Mouse (Mus musculus) CH12.LX (cell line): ENCODE results near the gene Tacc3. TPM values are rescaled to one million over a fixed set of nuclear protein-coding genes. Genes with fewer than 3 reads are reported as not detected.

Source experiments
- DNase-seq: peaks from one replicate; pipeline ENCODE4 v3.0.0-alpha.2; 2013; ENCODE audit errors: extremely low read depth
- H3K27ac ChIP-seq: 2 replicates; pipeline ENCODE4 v1.5.1; 2012; ENCODE audit warnings: low read depth, mild to moderate bottlenecking, control low read depth, moderate library complexity; ENCODE audit not compliant: insufficient read depth
- H3K27me3 ChIP-seq: replicated peaks from 2 replicates; pipeline ENCODE3; 2012; ENCODE audit warnings: inconsistent platforms
- H3K36me3 ChIP-seq, 2 experiments: replicated peaks in 1 of 2; 2 replicates each; pipeline versions ENCODE3 to v1.6.1; 2012; ENCODE audit warnings: inconsistent platforms in 1 of 2, low read length in 1 of 2, mild to moderate bottlenecking in 1 of 2, mixed read lengths in 1 of 2, moderate library complexity in 1 of 2; ENCODE audit not compliant: control insufficient read depth in 1 of 2, insufficient read depth in 1 of 2
- H3K4me1 ChIP-seq, 2 experiments: 2 replicates each; pipeline ENCODE4 v1.6.1; 2012; ENCODE audit warnings: inconsistent platforms in 1 of 2, moderate library complexity in 1 of 2; ENCODE audit not compliant: insufficient read depth in 2 of 2, control insufficient read depth in 1 of 2
- H3K4me2 ChIP-seq: 2 replicates; pipeline ENCODE4 v1.6.1; 2012; ENCODE audit warnings: low read depth, mild to moderate bottlenecking, control low read depth; ENCODE audit not compliant: poor library complexity, insufficient read depth, severe bottlenecking
- H3K4me3 ChIP-seq, 3 experiments: fragments of 150-350 bp in 1 of 3; sonication (generic) in 1 of 3; replicated peaks in 1 of 3; 2 replicates each; pipeline versions ENCODE3 to v1.5.1; 2011 to 2012; ENCODE audit warnings: low read depth in 2 of 3, low read length in 2 of 3, mild to moderate bottlenecking in 2 of 3, moderate library complexity in 2 of 3, control low read depth in 1 of 3, improper control_type of control experiment in 1 of 3, inconsistent platforms in 1 of 3, mixed read lengths in 1 of 3; ENCODE audit not compliant: poor library complexity in 1 of 3
- H3K79me2 ChIP-seq: replicated peaks from 2 replicates; pipeline ENCODE4 v1.6.1; 2012; ENCODE audit warnings: mild to moderate bottlenecking, moderate library complexity; ENCODE audit not compliant: control insufficient read depth, poor library complexity, insufficient read depth, severe bottlenecking; ENCODE audit errors: extremely low read depth
- H3K9ac ChIP-seq: 2 replicates; pipeline ENCODE4 v1.6.1; 2012; ENCODE audit warnings: low read depth, mild to moderate bottlenecking, control low read depth, moderate library complexity; ENCODE audit not compliant: insufficient read depth
- H3K9me3 ChIP-seq: replicated peaks from 2 replicates; pipeline ENCODE3; 2012; ENCODE audit warnings: low read length, inconsistent platforms, mixed read lengths
- BHLHE40 ChIP-seq: IDR thresholded peaks from 2 replicates; pipeline ENCODE4 v1.6.1; 2011; ENCODE audit warnings: mild to moderate bottlenecking, low read depth, low read length, improper control_type of control experiment
- CHD1 ChIP-seq: IDR thresholded peaks from 2 replicates; pipeline ENCODE4 v1.6.1; 2012; ENCODE audit warnings: low read depth, low read length, improper control_type of control experiment, inconsistent platforms
- CHD2 ChIP-seq: IDR thresholded peaks from 2 replicates; pipeline ENCODE4 v1.6.1; 2011; ENCODE audit warnings: low read length, improper control_type of control experiment
- CTCF ChIP-seq, 2 experiments: IDR thresholded peaks in 1 of 2; conservative IDR thresholded peaks in 1 of 2; 2 replicates each; pipeline ENCODE4 v1.5.1; 2011 to 2012; ENCODE audit warnings: low read depth in 2 of 2, low read length in 2 of 2, improper control_type of control experiment in 1 of 2, inconsistent platforms in 1 of 2, mild to moderate bottlenecking in 1 of 2, moderate library complexity in 1 of 2
- E2F4 ChIP-seq: IDR thresholded peaks from 2 replicates; pipeline ENCODE4 v1.6.1; 2011; ENCODE audit warnings: low read depth, low read length, improper control_type of control experiment; ENCODE audit not compliant: insufficient replicate concordance
- EP300 ChIP-seq: IDR thresholded peaks from 2 replicates; pipeline ENCODE4 v1.6.1; 2011; ENCODE audit warnings: low read length, improper control_type of control experiment
- GABPA ChIP-seq: IDR thresholded peaks from 2 replicates; pipeline ENCODE4 v1.6.1; 2012; ENCODE audit warnings: low read depth, low read length, improper control_type of control experiment, inconsistent platforms; ENCODE audit not compliant: insufficient replicate concordance
- IRF4 ChIP-seq: IDR thresholded peaks from 2 replicates; pipeline ENCODE4 v1.6.1; 2014; ENCODE audit warnings: low read depth, mild to moderate bottlenecking, inconsistent platforms, low read length, improper control_type of control experiment
- JUND ChIP-seq: conservative IDR thresholded peaks from 2 replicates; pipeline ENCODE4 v1.6.1; 2011; ENCODE audit warnings: low read depth, low read length, improper control_type of control experiment
- MAZ ChIP-seq: IDR thresholded peaks from 2 replicates; pipeline ENCODE4 v1.6.1; 2012; ENCODE audit warnings: low read depth, mild to moderate bottlenecking, inconsistent platforms, low read length, improper control_type of control experiment, moderate library complexity
- NELFE ChIP-seq: IDR thresholded peaks from 2 replicates; pipeline ENCODE4 v1.6.1; 2011; ENCODE audit warnings: low read depth, low read length, improper control_type of control experiment
- NRF1 ChIP-seq: IDR thresholded peaks from 2 replicates; pipeline ENCODE4 v1.6.1; 2014; ENCODE audit warnings: low read depth, mild to moderate bottlenecking, inconsistent platforms, low read length, improper control_type of control experiment, moderate library complexity
- RCOR1 ChIP-seq: conservative IDR thresholded peaks from 2 replicates; pipeline ENCODE4 v1.6.1; 2012; ENCODE audit warnings: low read depth, mild to moderate bottlenecking, inconsistent platforms, low read length, improper control_type of control experiment
- ZNF384 ChIP-seq: IDR thresholded peaks from 2 replicates; pipeline ENCODE4 v1.6.1; 2012; ENCODE audit warnings: low read depth, low read length, improper control_type of control experiment, inconsistent platforms
- dilution Hi-C: fragments of 300-500 bp; cut with MboI; formaldehyde crosslinking; loops from 2 replicates; pipeline ENCODE4 v1.14.3; 2020; ENCODE audit warnings: low sequenced_read_pairs; ENCODE audit not compliant: extremely low pct_unique_long_range_greater_than_20kb, extremely low pct_ligation_motif_present
- in situ Hi-C: fragments of 300-500 bp; cut with MboI; formaldehyde crosslinking; loops from 3 replicates; pipeline ENCODE4 v1.14.3; 2019; ENCODE audit warnings: low sequenced_read_pairs, low pct_ligation_motif_present, low pct_unique_long_range_greater_than_20kb, mixed read lengths
- polyA plus RNA-seq: library from polyadenylated mRNA; unstranded; fragments of >175 nt; gene quantifications from 2 replicates; pipeline ENCODE4 v1.2.1, GENCODE M21; 2012; ENCODE audit warnings: low read depth; ENCODE audit not compliant: insufficient read length
- total RNA-seq, 2 experiments: library from RNA; depleted of rRNA; stranded (reverse); fragments of 300-350 nt in 1 of 2; fragments of >200 nt in 1 of 2; gene quantifications; 2 replicates each; pipeline ENCODE4 v1.2.3; 2012 to 2014

Tacc3 gene
- total and polyA plus RNA-seq, 3 experiments, result 89.4 to 186 (median 160) TPM

GRCm38 (mm10) chr5:33651017-33651416 is 6.9 kb upstream of the Tacc3 start:
- peak overlapping the region; percentile 87 to 91 (median 89) for H3K4me3 ChIP-seq
- H3K9ac ChIP-seq, result peak overlapping the region; percentile 96
- peaks cover 42 to 69% of the 10 kb centered on the region in 2 experiments for H3K36me3 ChIP-seq
- in situ Hi-C loops (no loop called here), dilution Hi-C loops (no loop called here)
- no peak for DNase-seq
- peaks cover 62% of the 10 kb centered on the region for H3K79me2 ChIP-seq
- H3K9me3 ChIP-seq, result no peaks in the 10 kb centered on the region
- H3K4me2 ChIP-seq, result peak overlapping the region; percentile 96
- TF ChIP-seq JUND, result no peak
- TF ChIP-seq E2F4, result no peak
- no peak for TF ChIP-seq NELFE
- TF ChIP-seq ZNF384, result no peak
- no peak for TF ChIP-seq NRF1
- no peak for TF ChIP-seq CHD2
- TF ChIP-seq RCOR1, result no peak
- TF ChIP-seq GABPA, result no peak
- TF ChIP-seq CTCF (conservative IDR thresholded peaks at IDR 0.05 in 1 of 2, IDR thresholded peaks at IDR 0.05 in 1 of 2; ENCODE audit: low read depth in 2 of 2, low read length in 2 of 2), result no peak
- no peak for TF ChIP-seq BHLHE40
- no peaks in the 10 kb centered on the region for H3K27me3 ChIP-seq
- peaks cover 12 to 53% of the 10 kb centered on the region in 2 experiments for H3K4me1 ChIP-seq
- no peak overlapping the region for H3K27ac ChIP-seq

GRCm38 (mm10) chr5:33651541-33651920 is 6.4 kb upstream of the Tacc3 start:
- in situ Hi-C loops, result no loop called here
- H3K9ac ChIP-seq, result peak overlapping the region; percentile 96
- peaks cover 37 to 64% of the 10 kb centered on the region in 2 experiments for H3K36me3 ChIP-seq
- H3K4me3 ChIP-seq, result peak overlapping the region; percentile 87 to 91 (median 89)
- dilution Hi-C loops, result no loop called here
- no peak for DNase-seq
- no peaks in the 10 kb centered on the region for H3K27me3 ChIP-seq
- H3K27ac ChIP-seq, result peak overlapping the region; percentile 90
- TF ChIP-seq IRF4 (no peak), CTCF (conservative IDR thresholded peaks at IDR 0.05 in 1 of 2, IDR thresholded peaks at IDR 0.05 in 1 of 2; ENCODE audit: low read depth in 2 of 2, low read length in 2 of 2) (0 out of 4 replicates have a peak, but pooled peaks of 1 of the 2 experiments have one; percentile 7), CHD1 (0 out of 2 replicates have a peak, but pooled peaks have one; percentile 14), EP300 (0 out of 2 replicates have a peak, but pooled peaks have one; percentile 8), RCOR1 (no peak), MAZ (peak; percentile 47; the same call in 1 of the 2 replicates)
- TF ChIP-seq, all 38 proteins: peak for 4
- H3K4me2 ChIP-seq, result peak overlapping the region; percentile 96
- peaks cover 12 to 58% of the 10 kb centered on the region in 2 experiments for H3K4me1 ChIP-seq
- no peaks in the 10 kb centered on the region for H3K9me3 ChIP-seq
- peaks cover 61% of the 10 kb centered on the region for H3K79me2 ChIP-seq
